ENCODE assay signal across 25 mouse cellular contexts in the genomic region with DNA sequence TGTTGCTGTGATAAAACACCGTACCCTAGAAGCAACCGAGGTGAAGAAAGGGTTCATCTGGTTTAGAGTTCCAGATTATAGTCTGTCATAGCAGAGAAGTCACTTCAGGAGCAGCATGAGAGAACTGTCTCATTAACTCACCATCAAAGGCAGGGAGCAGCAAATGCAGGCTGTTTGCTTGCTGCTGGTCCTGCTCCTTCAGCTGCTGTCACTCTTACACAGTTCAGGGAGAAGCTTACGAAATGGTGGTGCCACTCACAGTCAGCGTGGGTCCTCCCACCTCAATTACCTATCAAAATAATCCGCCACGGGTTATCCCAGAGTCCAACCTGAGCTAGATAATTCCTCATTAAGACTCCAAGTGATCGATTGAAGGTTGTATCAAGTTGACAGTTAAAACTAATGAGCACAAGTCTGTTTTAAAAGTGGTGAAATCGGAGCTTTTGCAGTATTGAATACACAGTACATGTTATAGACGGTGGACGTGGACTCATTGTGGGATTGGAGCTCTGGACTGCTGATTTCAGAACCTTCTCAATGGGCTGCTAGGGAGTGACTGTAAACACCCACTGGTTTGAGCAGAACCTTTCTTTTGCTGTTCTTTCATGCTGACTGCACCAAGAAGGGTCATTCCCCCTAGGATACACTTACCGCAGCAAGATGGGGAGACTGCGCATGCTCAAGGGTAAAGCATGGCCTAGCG.
DNase-seq lines count a peak whose midpoint lies in the region; ATAC-seq lines count a peak whose summit lies in the region.
"Had no signal": no experiment of that assay in that cellular context is flagged by ENCODE, and none has a peak within 500 bp of the region (broad histone marks: within the 10 kb centered on the region; RNA-seq: fewer than 3 reads in every experiment).

No protein-coding gene starts in this region.

- H3K9ac ChIP-seq in forebrain, embryonic 11.5 days (ENCODE audit: low read length): no peak overlapping the region
- no peak overlapping the region for H3K9ac ChIP-seq in forebrain, embryonic 15.5 days (replicated peaks)
- no peak overlapping the region for H3K9ac ChIP-seq in midbrain, embryonic 14.5 days (replicated peaks; ENCODE audit: low read length)
- H3K9ac ChIP-seq in midbrain, embryonic 15.5 days: no peak overlapping the region
- no peak overlapping the region for H3K9ac ChIP-seq in forebrain, embryonic 16.5 days (replicated peaks; ENCODE audit: low read depth, low read length)
- H3K9ac ChIP-seq: embryonic facial prominence, embryonic 15.5 days; hindbrain, embryonic 12.5 days had no signal

- WGBS in forebrain, embryonic 11.5 days: 78% methylated on average over 13 of the region's 13 CpGs
- WGBS in forebrain, embryonic 15.5 days: 45% methylated on average over 13 of the region's 13 CpGs
- WGBS in midbrain, embryonic 14.5 days: 67% methylated on average over 13 of the region's 13 CpGs
- 61% methylated on average over 13 of the region's 13 CpGs for WGBS in midbrain, embryonic 15.5 days
- 46% methylated on average over 13 of the region's 13 CpGs for WGBS in forebrain, embryonic 16.5 days

- ATAC-seq in forebrain, embryonic 11.5 days (replicated peaks; ENCODE audit: low FRiP score): peak; percentile 33
- ATAC-seq in forebrain, embryonic 15.5 days (replicated peaks): no peak
- ATAC-seq in midbrain, embryonic 14.5 days (ENCODE audit: low FRiP score, low TSS enrichment): no peak
- no peak for ATAC-seq in midbrain, embryonic 15.5 days (replicated peaks)
- peak; percentile 47; the same call in 1 of the 2 replicates for ATAC-seq in forebrain, embryonic 16.5 days
- ATAC-seq: CD4-positive, CD25-positive, alpha-beta regulatory T cell, adult 4 months; hindbrain, embryonic 16.5 days; inflammation-experienced regulatory T-cells, adult 6 months had no signal

- H3K4me3 ChIP-seq in forebrain, embryonic 11.5 days (ENCODE audit: low read depth, low read length): no peak overlapping the region
- no peak overlapping the region for H3K4me3 ChIP-seq in forebrain, embryonic 15.5 days
- H3K4me3 ChIP-seq in midbrain, embryonic 14.5 days (replicated peaks; ENCODE audit: low read depth, low read length): no peak overlapping the region
- H3K4me3 ChIP-seq in midbrain, embryonic 15.5 days: no peak overlapping the region
- no peak overlapping the region for H3K4me3 ChIP-seq in forebrain, embryonic 16.5 days (replicated peaks; ENCODE audit: low read length)
- H3K4me3 ChIP-seq: embryonic facial prominence, embryonic 15.5 days; erythroblast, embryonic 14.5 days; heart, embryonic 10.5 days; hindbrain, embryonic 12.5 days had no signal

- no peaks in the 10 kb centered on the region for H3K27me3 ChIP-seq in forebrain, embryonic 11.5 days (ENCODE audit: control insufficient read depth, insufficient read depth, low read length)
- H3K27me3 ChIP-seq in forebrain, embryonic 15.5 days: no peaks in the 10 kb centered on the region
- H3K27me3 ChIP-seq in midbrain, embryonic 14.5 days (ENCODE audit: control insufficient read depth, insufficient read depth, low read length): no peaks in the 10 kb centered on the region
- H3K27me3 ChIP-seq in midbrain, embryonic 15.5 days (replicated peaks): no peaks in the 10 kb centered on the region
- H3K27me3 ChIP-seq in forebrain, embryonic 16.5 days (replicated peaks; ENCODE audit: control insufficient read depth, insufficient read depth, low read length): no peaks in the 10 kb centered on the region
- H3K27me3 ChIP-seq: embryonic facial prominence, embryonic 15.5 days; hindbrain, embryonic 12.5 days had no signal

- no peak overlapping the region for H3K4me2 ChIP-seq in forebrain, embryonic 11.5 days (ENCODE audit: low read depth, low read length, severe bottlenecking)
- no peak overlapping the region for H3K4me2 ChIP-seq in forebrain, embryonic 15.5 days (replicated peaks)
- H3K4me2 ChIP-seq in midbrain, embryonic 14.5 days (ENCODE audit: low read length): no peak overlapping the region
- H3K4me2 ChIP-seq in midbrain, embryonic 15.5 days: no peak overlapping the region
- H3K4me2 ChIP-seq in forebrain, embryonic 16.5 days (ENCODE audit: low read length): no peak overlapping the region
- H3K4me2 ChIP-seq: embryonic facial prominence, embryonic 15.5 days; hindbrain, embryonic 12.5 days had no signal

- H3K9me3 ChIP-seq in forebrain, embryonic 11.5 days (ENCODE audit: control insufficient read depth, low read length): no peaks in the 10 kb centered on the region
- H3K9me3 ChIP-seq in forebrain, embryonic 15.5 days: no peaks in the 10 kb centered on the region
- no peaks in the 10 kb centered on the region for H3K9me3 ChIP-seq in midbrain, embryonic 14.5 days (ENCODE audit: control insufficient read depth, low read length)
- no peaks in the 10 kb centered on the region for H3K9me3 ChIP-seq in midbrain, embryonic 15.5 days
- H3K9me3 ChIP-seq in forebrain, embryonic 16.5 days (ENCODE audit: control insufficient read depth, low read length): no peaks in the 10 kb centered on the region
- H3K9me3 ChIP-seq: embryonic facial prominence, embryonic 15.5 days; heart, embryonic 10.5 days; hindbrain, embryonic 12.5 days had no signal

- H3K27ac ChIP-seq in forebrain, embryonic 11.5 days (ENCODE audit: low read depth, low read length): no peak overlapping the region
- H3K27ac ChIP-seq in forebrain, embryonic 15.5 days (replicated peaks): no peak overlapping the region
- 0 out of 2 replicates have a peak overlapping the region, but pooled peaks have one; percentile 9 for H3K27ac ChIP-seq in midbrain, embryonic 14.5 days (replicated peaks; ENCODE audit: low read depth, low read length)
- no peak overlapping the region for H3K27ac ChIP-seq in midbrain, embryonic 15.5 days
- no peak overlapping the region for H3K27ac ChIP-seq in forebrain, embryonic 16.5 days (ENCODE audit: low read length)
- H3K27ac ChIP-seq: embryonic facial prominence, embryonic 15.5 days; heart, embryonic 10.5 days; hindbrain, embryonic 12.5 days had no signal

- no peak for DNase-seq in forebrain, embryonic 11.5 days (ENCODE audit: low spot score)
- DNase-seq in midbrain, embryonic 14.5 days: no peak
- no peak for DNase-seq in lung, postnatal 36 days
- DNase-seq in left cerebral cortex, adult 18-20 months (ENCODE audit: low spot score in 2 of 2): no peak
- DNase-seq in kidney, postnatal 14 days: no peak
- DNase-seq: adrenal gland, adult 8-10 months; B cell, adult 2 months; cerebellum, adult 11-12 months; cerebellum, adult 9-10 months; cerebellum, postnatal 25 days; gastrocnemius, postnatal 10 days; heart, adult 18-20 months; heart, postnatal 10 days; heart, postnatal 4 days had no signal

- no peaks in the 10 kb centered on the region for H3K36me3 ChIP-seq in forebrain, embryonic 11.5 days (ENCODE audit: control insufficient read depth, insufficient read depth, low read length)
- H3K36me3 ChIP-seq in forebrain, embryonic 15.5 days: no peaks in the 10 kb centered on the region
- H3K36me3 ChIP-seq in midbrain, embryonic 14.5 days (ENCODE audit: control insufficient read depth, insufficient read depth, low read length): no peaks in the 10 kb centered on the region
- H3K36me3 ChIP-seq in midbrain, embryonic 15.5 days (replicated peaks): no peaks in the 10 kb centered on the region
- H3K36me3 ChIP-seq in forebrain, embryonic 16.5 days (ENCODE audit: control insufficient read depth, insufficient read depth): no peaks in the 10 kb centered on the region
- H3K36me3 ChIP-seq: embryonic facial prominence, embryonic 15.5 days; G1E; heart, embryonic 10.5 days; hindbrain, embryonic 12.5 days had no signal

- H3K4me1 ChIP-seq in forebrain, embryonic 11.5 days (replicated peaks; ENCODE audit: control insufficient read depth, insufficient read depth, low read length): no peaks in the 10 kb centered on the region
- H3K4me1 ChIP-seq in forebrain, embryonic 15.5 days: no peaks in the 10 kb centered on the region
- no peaks in the 10 kb centered on the region for H3K4me1 ChIP-seq in midbrain, embryonic 14.5 days (ENCODE audit: control insufficient read depth, insufficient read depth, low read length)
- no peaks in the 10 kb centered on the region; the same call in 1 of the 2 replicates for H3K4me1 ChIP-seq in midbrain, embryonic 15.5 days
- no peaks in the 10 kb centered on the region; the same call in 1 of the 2 replicates for H3K4me1 ChIP-seq in forebrain, embryonic 16.5 days (replicated peaks; ENCODE audit: control insufficient read depth, insufficient read depth, low read length)
- H3K4me1 ChIP-seq: embryonic facial prominence, embryonic 15.5 days; heart, embryonic 10.5 days; hindbrain, embryonic 12.5 days had no signal

Comparison
In these comparisons a context has a peak if more than half of its experiments do, and no peak if none do; other contexts are left out.
1. ATAC-seq: peak in forebrain, embryonic 11.5 days (single experiment) and forebrain, embryonic 16.5 days (single experiment); none in forebrain, embryonic 15.5 days (single experiment), midbrain, embryonic 14.5 days (single experiment) and midbrain, embryonic 15.5 days (single experiment).